Mouse (Mus musculus) lung, adult 2 months (tissue): ENCODE results near the gene Myo9a.

Source experiments
- CTCF ChIP-seq: fragments of 200-500 bp; IDR thresholded peaks from 2 replicates; pipeline ENCODE4 v1.5.1; 2011; ENCODE audit warnings: mild to moderate bottlenecking, low read length, control low read depth; ENCODE audit not compliant: insufficient read depth
- POLR2A ChIP-seq: fragments of 200-500 bp; IDR thresholded peaks from 2 replicates; pipeline ENCODE4 v1.6.1; 2011; ENCODE audit warnings: low read depth, mild to moderate bottlenecking, control low read depth, low read length, borderline replicate concordance; ENCODE audit errors: extremely low read depth

DNA sequence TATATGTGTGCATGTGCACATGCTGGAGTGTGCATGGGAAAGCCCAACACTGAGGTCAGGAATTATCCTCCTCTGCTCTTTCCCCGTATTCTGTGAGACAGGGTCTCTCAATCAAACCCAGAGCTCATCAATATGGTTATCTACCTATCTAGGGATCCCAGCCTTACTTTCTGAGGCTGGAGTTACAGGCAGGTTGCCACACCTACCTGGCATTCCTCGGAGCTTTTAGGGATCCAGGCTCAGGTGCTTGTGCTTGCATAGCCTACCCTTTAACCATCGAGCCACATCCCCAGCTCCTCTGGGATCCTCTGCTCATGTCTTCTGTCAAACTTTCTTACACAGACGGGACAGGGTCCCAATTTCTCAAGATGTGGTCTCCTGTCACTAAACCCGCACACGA lies 205.8 kb downstream of the Myo9a start:
- TF ChIP-seq CTCF (no peak), POLR2A (no peak)
